Mouse (Mus musculus): ENCODE results near the gene Csf1.

DNA sequence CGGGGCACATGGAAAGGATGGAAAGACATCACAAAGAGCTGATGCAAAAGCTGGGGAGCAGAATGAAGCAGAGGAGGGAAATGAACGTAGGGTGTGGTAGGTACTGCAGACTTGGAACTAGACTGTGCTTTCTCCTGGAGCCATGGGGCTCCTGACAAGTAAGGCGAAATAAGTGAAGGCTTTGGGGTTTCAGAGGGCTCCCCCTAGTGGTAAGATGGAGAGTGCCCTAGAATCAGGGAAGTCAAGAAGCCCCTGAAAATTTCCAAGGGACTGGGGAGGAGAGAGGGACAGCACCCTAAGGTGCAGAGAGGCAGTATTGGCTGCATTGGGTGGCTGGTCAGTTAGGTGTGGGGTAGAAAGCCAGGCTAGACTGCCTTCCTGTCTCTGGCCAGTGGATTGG is 5.6 kb downstream of the Csf1 start:
- no peak for TF ChIP-seq ZNF384 (IDR thresholded peaks at IDR 0.05; ENCODE audit: low read depth, low read length)
- TF ChIP-seq ZC3H11A (IDR thresholded peaks at IDR 0.05; ENCODE audit: borderline replicate concordance, low read depth, low read length): no peak
- no peak for TF ChIP-seq CHD2 (IDR thresholded peaks at IDR 0.05; ENCODE audit: low read depth, low read length)
